Mouse (Mus musculus) heart, postnatal 0 days (tissue): ENCODE results near the gene Thpo. TPM values are rescaled to one million over a fixed set of nuclear protein-coding genes. Genes with fewer than 3 reads are reported as not detected.

Experiments used
- ATAC-seq: fragments of 200-750 bp; cut with Nextera tagmentation; 2 replicates; pipeline ENCODE4 v1.8.0; 2017; ENCODE audit warnings: low read depth, moderate number of reproducible peaks, moderate library complexity; ENCODE audit not compliant: insufficient read depth
- DNase-seq: peaks from one replicate; pipeline ENCODE4 v3.0.0-alpha.2; 2016; ENCODE audit warnings: low spot score
- H3K27ac ChIP-seq: fragments of 300-500 bp; sonication (generic); 2 replicates; pipeline ENCODE4 v1.5.1; 2014; ENCODE audit warnings: low read depth, mild to moderate bottlenecking
- H3K27me3 ChIP-seq: fragments of 300-500 bp; sonication (generic); 2 replicates; pipeline ENCODE4 v1.6.1; 2014; ENCODE audit warnings: low read length, mixed read lengths; ENCODE audit not compliant: control insufficient read depth, insufficient read depth
- H3K36me3 ChIP-seq: fragments of 300-500 bp; sonication (generic); replicated peaks from 2 replicates; pipeline ENCODE4 v1.6.1; 2014; ENCODE audit warnings: low read length, mixed read lengths; ENCODE audit not compliant: control insufficient read depth, insufficient read depth
- H3K4me1 ChIP-seq: fragments of 300-500 bp; sonication (generic); 2 replicates; pipeline ENCODE4 v1.6.1; 2014; ENCODE audit warnings: antibody characterized with exemption; ENCODE audit not compliant: control insufficient read depth, insufficient read depth
- H3K4me2 ChIP-seq: fragments of 300-500 bp; sonication (generic); 2 replicates; pipeline ENCODE4 v1.6.1; 2014; ENCODE audit warnings: low read depth, mild to moderate bottlenecking, low read length, moderate library complexity
- H3K4me3 ChIP-seq: fragments of 300-500 bp; sonication (generic); 2 replicates; pipeline ENCODE4 v1.5.1; 2014; ENCODE audit warnings: low read depth, low read length
- H3K9ac ChIP-seq: fragments of 300-500 bp; sonication (generic); replicated peaks from 2 replicates; pipeline ENCODE4 v1.6.1; 2014; ENCODE audit warnings: low read depth, low read length, mixed read lengths
- H3K9me3 ChIP-seq: fragments of 300-500 bp; sonication (generic); replicated peaks from 2 replicates; pipeline ENCODE4 v1.6.1; 2016; ENCODE audit warnings: low read length; ENCODE audit not compliant: control insufficient read depth
- CTCF ChIP-seq: IDR thresholded peaks from 2 replicates; pipeline ENCODE4 v1.5.1; 2016; ENCODE audit warnings: antibody characterized with exemption, control low read depth, low read depth
- EP300 ChIP-seq: IDR thresholded peaks from 2 replicates; pipeline ENCODE4 v1.6.1; 2016; ENCODE audit warnings: antibody characterized with exemption, low read depth
- WGBS: fragments of 180-500 bp; shearing (Covaris S2); extraction: QIAGEN DNeasy Blood & Tissue Kit; methylation state at CpG from one replicate; pipeline ENCODE4 v1.1.7; 2014; 5-methylcytosine and 5-hydroxymethylcytosine counted together
- polyA plus RNA-seq: library from polyadenylated mRNA; unstranded; fragments of >200 nt; fragmentation: Nextera tagmentation; extraction: Ambion mirVana; gene quantifications from 2 replicates; pipeline ENCODE4 v1.2.1, GENCODE M21; 2015
- total RNA-seq: library from RNA; depleted of rRNA; stranded (reverse); fragments of >200 nt; gene quantifications from 2 replicates; pipeline ENCODE4 v1.2.3, GENCODE M21; 2014; ENCODE audit warnings: low replicate concordance

The Thpo gene
- total and polyA plus RNA-seq, 2 experiments from 2014 or later, result 0.12 to 0.46 TPM

GRCm38 (mm10) chr16:20714307-20715080, 19.8 kb downstream of the Thpo start:
- TF ChIP-seq EP300 (no peak), CTCF (no peak)
- no peak for DNase-seq
- Histone ChIP-seq H3K4me1 (0 out of 2 replicates have a peak, but pooled peaks cover 17% of the 10 kb centered on the region), H3K9me3 (no peaks in the 10 kb centered on the region), H3K36me3 (no peaks in the 10 kb centered on the region; the same call in none of the 2 replicates), H3K9ac (no peak overlapping the region), H3K4me3 (no peak overlapping the region), H3K27me3 (no peaks in the 10 kb centered on the region), H3K4me2 (no peak overlapping the region), H3K27ac (no peak overlapping the region)
- WGBS, result 66% methylated on average over 11 of the region's 11 CpGs
- no peak for ATAC-seq

GRCm38 (mm10) chr16:20712889-20713288, 21.4 kb downstream of the Thpo start:
- Histone ChIP-seq H3K27me3 (no peaks in the 10 kb centered on the region), H3K9me3 (no peaks in the 10 kb centered on the region), H3K9ac (no peak overlapping the region), H3K4me1 (0 out of 2 replicates have a peak, but pooled peaks cover 9% of the 10 kb centered on the region), H3K36me3 (no peaks in the 10 kb centered on the region; the same call in 1 of the 2 replicates), H3K4me3 (no peak overlapping the region), H3K4me2 (no peak overlapping the region), H3K27ac (no peak overlapping the region)
- DNase-seq (no peak), ATAC-seq (no peak)
- WGBS, result 57% methylated on average over 7 of the region's 7 CpGs
- TF ChIP-seq EP300 (no peak), CTCF (no peak)

GRCm38 (mm10) chr16:20712190-20712589, 22.1 kb downstream of the Thpo start:
- Histone ChIP-seq H3K4me2 (no peak overlapping the region), H3K4me3 (no peak overlapping the region), H3K4me1 (0 out of 2 replicates have a peak, but pooled peaks cover 9% of the 10 kb centered on the region), H3K36me3 (no peaks in the 10 kb centered on the region; the same call in 1 of the 2 replicates), H3K27me3 (no peaks in the 10 kb centered on the region), H3K9ac (no peak overlapping the region), H3K27ac (no peak overlapping the region), H3K9me3 (no peaks in the 10 kb centered on the region)
- WGBS, result 82% methylated on average over 9 of the region's 9 CpGs
- ATAC-seq, result no peak
- no peak for DNase-seq
- TF ChIP-seq EP300 (no peak), CTCF (no peak)

GRCm38 (mm10) chr16:20710810-20711209, 23.5 kb downstream of the Thpo start:
- H3K4me1 ChIP-seq, result 0 out of 2 replicates have a peak, but pooled peaks cover 9% of the 10 kb centered on the region

GRCm38 (mm10) chr16:20710370-20710769, 23.9 kb downstream of the Thpo start:
- H3K4me2 ChIP-seq, result no peak overlapping the region
- H3K4me3 ChIP-seq, result no peak overlapping the region
- DNase-seq (no peak), ATAC-seq (no peak)
- H3K9me3 ChIP-seq, result no peaks in the 10 kb centered on the region
- H3K9ac ChIP-seq, result no peak overlapping the region
- H3K4me1 ChIP-seq, result 0 out of 2 replicates have a peak, but pooled peaks cover 6% of the 10 kb centered on the region
- no peaks in the 10 kb centered on the region; the same call in 1 of the 2 replicates for H3K36me3 ChIP-seq
- TF ChIP-seq CTCF, result no peak
- no peak for TF ChIP-seq EP300
- no peak overlapping the region for H3K27ac ChIP-seq
- no peaks in the 10 kb centered on the region for H3K27me3 ChIP-seq
- 91% methylated on average over 11 of the region's 11 CpGs for WGBS

More at GRCm38 (mm10) chr16:20710810-20711209, 23.5 kb downstream of the Thpo start:
- H3K9me3 ChIP-seq, result no peaks in the 10 kb centered on the region
- H3K4me2 ChIP-seq, result no peak overlapping the region
- H3K9ac ChIP-seq, result no peak overlapping the region
- WGBS, result 74% methylated on average over 4 of the region's 4 CpGs
- ATAC-seq, result no peak
- H3K4me3 ChIP-seq, result no peak overlapping the region
- no peaks in the 10 kb centered on the region for H3K27me3 ChIP-seq
- no peak for TF ChIP-seq EP300
- no peak for TF ChIP-seq CTCF
- H3K36me3 ChIP-seq, result no peaks in the 10 kb centered on the region; the same call in 1 of the 2 replicates
- DNase-seq, result no peak
- no peak overlapping the region for H3K27ac ChIP-seq
